Mouse (Mus musculus) bone marrow, adult 2 months (tissue): ENCODE results near the gene Muc4.

Experiments used
- CTCF ChIP-seq: fragments of 200-500 bp; IDR thresholded peaks from 2 replicates; pipeline ENCODE4 v1.5.1; 2011; ENCODE audit warnings: low read length, control low read depth; ENCODE audit not compliant: control insufficient read depth, insufficient read depth
- POLR2A ChIP-seq: fragments of 200-500 bp; IDR thresholded peaks from 2 replicates; pipeline ENCODE4 v1.6.1; 2011; ENCODE audit warnings: low read depth, mild to moderate bottlenecking, control low read depth, low read length, borderline replicate concordance; ENCODE audit not compliant: control insufficient read depth

DNA sequence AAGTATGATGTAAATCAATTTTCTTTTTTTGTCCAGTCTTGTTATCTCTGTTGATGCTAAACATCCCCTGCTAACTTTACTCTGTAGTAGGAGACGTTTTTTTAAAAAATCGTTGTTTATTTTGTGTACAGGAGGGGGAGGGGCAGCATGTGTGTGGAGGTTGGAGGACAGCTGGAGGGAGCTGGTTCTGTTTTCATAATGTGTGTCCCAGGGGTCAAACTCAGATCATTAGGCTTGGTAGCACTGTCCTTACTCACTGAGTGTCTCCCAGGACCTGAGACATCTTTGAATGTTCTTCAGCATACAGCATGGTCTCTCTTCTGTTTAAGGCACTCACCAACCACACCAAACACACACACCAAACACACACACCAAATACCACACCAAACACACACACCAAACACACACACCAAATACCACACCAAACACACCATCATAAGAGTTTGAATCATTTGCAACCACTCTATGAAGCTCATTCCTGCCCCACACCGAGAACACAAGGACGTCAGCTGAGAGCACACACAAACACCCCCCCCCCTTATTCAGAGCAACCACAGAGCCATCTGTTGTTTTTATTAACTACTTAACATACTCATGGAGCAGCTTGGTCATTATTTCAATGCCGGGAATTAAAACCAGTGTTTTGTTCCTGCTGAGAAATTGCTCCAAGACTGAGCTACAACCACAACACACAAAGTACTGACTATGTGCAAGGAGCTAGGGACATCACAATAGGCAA, 47.8 kb downstream of the Muc4 start:
- TF ChIP-seq POLR2A (no peak), CTCF (no peak)
